Mouse (Mus musculus): ENCODE measurements around the gene Dazap1. TPM values are rescaled to one million over a fixed set of nuclear protein-coding genes. Genes with fewer than 3 reads are reported as not detected.

Gene Dazap1
- polyA plus RNA-seq, 1 experiment from 2014 or later, result 59.7 TPM

DNA sequence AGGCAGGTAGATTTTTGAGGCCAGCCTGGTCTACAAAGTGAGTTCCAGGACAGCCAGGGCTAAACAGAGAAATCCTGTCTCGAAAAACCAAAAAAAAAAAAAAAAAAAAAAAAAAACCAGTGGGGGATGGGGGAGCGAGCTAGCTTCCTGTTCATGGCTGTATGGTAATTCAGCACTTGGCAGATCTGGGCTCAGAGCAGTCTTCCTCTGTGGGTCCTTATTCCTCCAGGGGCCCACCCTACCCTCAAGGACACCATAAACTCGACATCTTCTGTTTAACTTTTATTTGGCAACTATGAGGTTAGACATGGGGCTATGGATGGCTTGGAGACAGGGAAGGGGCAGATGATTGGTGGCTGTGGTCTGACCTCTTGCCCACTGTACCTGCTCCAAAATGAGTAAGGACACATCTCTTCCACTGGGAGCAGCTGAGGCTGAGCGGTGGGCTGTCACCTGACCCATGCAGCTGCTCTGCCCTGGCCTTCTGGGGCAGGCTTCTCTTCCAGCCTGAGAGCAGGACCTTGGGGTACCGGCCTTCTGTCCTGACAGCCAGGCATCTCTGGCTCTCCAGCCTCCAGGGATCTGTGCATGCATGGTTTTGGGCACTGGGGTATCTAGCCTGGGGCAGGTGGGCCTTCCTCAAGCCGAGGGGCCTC lies 59.9 kb downstream of the Dazap1 start:
- no peak overlapping the region for H3K4me2 ChIP-seq
- no peak for ATAC-seq (ENCODE audit: insufficient number of reproducible peaks, low FRiP score, low TSS enrichment, low read depth)
- peaks cover 42% of the 10 kb centered on the region for H3K4me1 ChIP-seq
- H3K36me3 ChIP-seq, result peaks cover 21% of the 10 kb centered on the region
- H3K9ac ChIP-seq, result no peak overlapping the region
- H3K9me3 ChIP-seq, result no peaks in the 10 kb centered on the region
- no peak overlapping the region for H3K27ac ChIP-seq
- H3K27me3 ChIP-seq, result peaks cover 21% of the 10 kb centered on the region
- WGBS, result 76% methylated on average over 6 of the region's 6 CpGs
- no peak overlapping the region for H3K4me3 ChIP-seq

DNA sequence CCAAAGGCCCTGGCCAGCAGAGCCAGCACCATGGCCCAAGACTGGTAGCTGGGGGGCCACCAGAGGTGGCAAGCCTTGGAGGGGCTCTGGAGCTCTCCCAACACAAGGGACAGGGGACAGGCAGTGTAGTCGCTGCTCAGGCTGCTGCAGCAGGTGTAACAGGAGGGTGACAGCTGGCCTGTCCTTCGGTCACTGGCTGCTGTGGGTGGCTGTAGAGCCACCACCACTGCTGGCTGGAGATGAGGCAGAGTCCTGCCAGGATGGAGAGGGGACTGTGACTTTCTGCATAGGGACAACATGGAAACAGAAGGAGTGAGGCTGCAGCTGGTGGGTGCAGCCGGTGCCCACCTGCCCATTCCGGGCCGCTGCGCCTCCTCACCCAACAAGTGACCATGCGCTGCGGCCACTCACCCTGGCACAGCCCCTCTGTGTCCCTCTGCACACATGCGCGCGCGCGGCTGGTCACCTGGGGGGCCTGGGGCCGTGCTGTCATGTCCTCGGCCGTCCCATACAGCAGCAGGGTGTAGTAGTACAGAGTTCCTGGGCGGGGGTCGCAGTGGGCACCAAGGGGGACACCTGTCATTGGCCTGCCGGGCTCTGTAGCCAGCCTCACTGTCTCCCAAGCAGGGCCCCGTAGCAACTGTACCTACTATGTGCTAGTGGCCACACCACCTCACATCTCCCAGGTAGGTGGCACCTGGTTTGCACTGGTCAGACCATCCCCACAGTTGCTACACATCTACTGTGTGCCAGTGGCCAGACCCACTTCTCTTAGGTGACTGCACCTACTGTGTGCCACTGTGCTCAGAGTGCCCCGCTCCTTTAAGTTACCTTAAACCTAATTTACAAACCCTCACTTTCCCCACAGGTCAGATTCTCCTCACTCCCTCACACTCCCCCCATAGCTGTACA lies 60.6 kb downstream of the Dazap1 start:
- no peak overlapping the region for H3K9ac ChIP-seq

DNA sequence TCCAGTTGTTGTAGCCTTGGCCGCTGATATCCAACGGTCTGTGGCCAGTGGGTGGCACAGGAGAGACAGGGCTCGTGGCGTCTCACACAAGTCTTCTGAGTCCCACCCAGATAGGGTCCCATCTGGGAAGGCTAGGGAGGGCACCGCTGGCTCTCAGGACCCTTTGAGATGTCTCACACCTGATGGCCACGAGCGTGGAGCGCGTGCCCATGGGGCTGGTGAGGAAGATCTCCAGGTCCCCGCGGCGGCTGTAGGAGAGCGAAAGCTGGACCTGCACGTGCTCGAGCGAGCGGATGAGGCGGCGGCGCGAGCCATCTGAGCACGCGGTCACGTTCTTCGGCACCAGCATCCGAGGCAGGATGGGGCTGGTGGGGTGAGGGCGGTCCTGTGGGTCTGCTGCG lies 61.5 kb downstream of the Dazap1 start:
- WGBS, result 2% methylated on average over 28 of the region's 28 CpGs
- Histone ChIP-seq H3K4me1 (peaks cover 41% of the 10 kb centered on the region), H3K36me3 (peaks cover 16% of the 10 kb centered on the region), H3K9me3 (no peaks in the 10 kb centered on the region), H3K27ac (peak overlapping the region; percentile 14; the same call in 1 of the 2 replicates), H3K27me3 (peaks cover 4% of the 10 kb centered on the region), H3K4me3 (peak overlapping the region; percentile 55), H3K4me2 (peak overlapping the region; percentile 97), H3K9ac (peak overlapping the region; percentile 46)
- ATAC-seq (ENCODE audit: insufficient number of reproducible peaks, low FRiP score, low TSS enrichment, low read depth), result no peak

More for the DNA sequence above, 60.6 kb downstream of the Dazap1 start:
- H3K27ac ChIP-seq, result peak overlapping the region; percentile 11; the same call in 1 of the 2 replicates
- 90% methylated on average over 21 of the region's 21 CpGs for WGBS
- peaks cover 21% of the 10 kb centered on the region for H3K36me3 ChIP-seq
- H3K9me3 ChIP-seq, result no peaks in the 10 kb centered on the region
- H3K4me2 ChIP-seq, result peak overlapping the region; percentile 97
- peak overlapping the region; percentile 55; the same call in 1 of the 2 replicates for H3K4me3 ChIP-seq
- no peak for ATAC-seq (ENCODE audit: insufficient number of reproducible peaks, low FRiP score, low TSS enrichment, low read depth)
- H3K27me3 ChIP-seq, result peaks cover 13% of the 10 kb centered on the region
- H3K4me1 ChIP-seq, result peaks cover 41% of the 10 kb centered on the region

DNA sequence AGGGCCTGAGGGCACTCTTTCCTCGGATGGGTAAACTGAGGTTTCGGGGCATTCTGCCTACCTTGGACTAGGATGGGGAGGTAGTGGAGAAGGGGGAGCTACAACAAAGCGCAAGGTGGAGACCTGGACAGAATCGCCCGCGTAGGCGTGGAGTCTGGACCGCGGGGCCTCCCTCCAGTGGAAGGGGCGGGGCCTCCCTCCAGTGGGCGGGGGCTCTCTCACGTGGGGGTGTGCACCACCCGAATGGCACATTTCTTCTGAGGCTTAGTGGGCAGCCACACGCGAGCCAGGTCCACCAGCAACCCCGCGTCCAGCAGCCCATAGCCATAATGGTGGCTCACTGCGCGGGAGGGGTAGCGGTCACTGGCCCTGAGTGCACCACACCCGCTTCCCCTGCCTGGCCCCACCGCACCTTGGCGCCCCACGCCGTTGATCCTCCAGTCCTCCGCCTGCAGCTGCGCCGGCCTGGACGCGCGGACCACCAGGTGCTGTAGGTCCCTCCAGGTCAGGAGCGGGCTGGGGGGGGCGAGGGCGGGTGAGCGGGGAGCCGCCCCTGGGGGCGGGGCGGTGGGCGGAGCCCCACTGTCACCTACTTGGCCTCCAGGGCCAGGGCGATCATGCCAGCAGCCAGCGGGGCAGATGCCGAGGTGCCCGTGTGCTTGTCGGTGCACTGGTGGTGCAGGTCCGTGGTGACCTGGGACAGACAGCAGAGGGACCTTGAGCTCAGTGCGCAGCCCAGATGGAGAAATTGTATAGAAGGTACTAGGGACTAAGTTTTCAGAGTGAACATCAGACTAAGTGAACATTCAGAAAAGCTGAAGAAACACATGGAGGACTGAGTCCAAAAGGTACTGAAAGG lies 62.2 kb downstream of the Dazap1 start:
- WGBS, result under 1% methylated on average over 41 of the region's 46 CpGs
- Histone ChIP-seq H3K4me2 (peak overlapping the region; percentile 97), H3K4me3 (peak overlapping the region; percentile 55), H3K36me3 (peaks cover 9% of the 10 kb centered on the region), H3K27me3 (0 out of 2 replicates have a peak, but pooled peaks cover 3% of the 10 kb centered on the region), H3K27ac (no peak overlapping the region; the same call in 1 of the 2 replicates), H3K9ac (peak overlapping the region; percentile 46), H3K4me1 (peaks cover 41% of the 10 kb centered on the region), H3K9me3 (no peaks in the 10 kb centered on the region)
- peak; percentile 16; the same call in 1 of the 2 replicates for ATAC-seq (ENCODE audit: insufficient number of reproducible peaks, low FRiP score, low TSS enrichment, low read depth)

DNA sequence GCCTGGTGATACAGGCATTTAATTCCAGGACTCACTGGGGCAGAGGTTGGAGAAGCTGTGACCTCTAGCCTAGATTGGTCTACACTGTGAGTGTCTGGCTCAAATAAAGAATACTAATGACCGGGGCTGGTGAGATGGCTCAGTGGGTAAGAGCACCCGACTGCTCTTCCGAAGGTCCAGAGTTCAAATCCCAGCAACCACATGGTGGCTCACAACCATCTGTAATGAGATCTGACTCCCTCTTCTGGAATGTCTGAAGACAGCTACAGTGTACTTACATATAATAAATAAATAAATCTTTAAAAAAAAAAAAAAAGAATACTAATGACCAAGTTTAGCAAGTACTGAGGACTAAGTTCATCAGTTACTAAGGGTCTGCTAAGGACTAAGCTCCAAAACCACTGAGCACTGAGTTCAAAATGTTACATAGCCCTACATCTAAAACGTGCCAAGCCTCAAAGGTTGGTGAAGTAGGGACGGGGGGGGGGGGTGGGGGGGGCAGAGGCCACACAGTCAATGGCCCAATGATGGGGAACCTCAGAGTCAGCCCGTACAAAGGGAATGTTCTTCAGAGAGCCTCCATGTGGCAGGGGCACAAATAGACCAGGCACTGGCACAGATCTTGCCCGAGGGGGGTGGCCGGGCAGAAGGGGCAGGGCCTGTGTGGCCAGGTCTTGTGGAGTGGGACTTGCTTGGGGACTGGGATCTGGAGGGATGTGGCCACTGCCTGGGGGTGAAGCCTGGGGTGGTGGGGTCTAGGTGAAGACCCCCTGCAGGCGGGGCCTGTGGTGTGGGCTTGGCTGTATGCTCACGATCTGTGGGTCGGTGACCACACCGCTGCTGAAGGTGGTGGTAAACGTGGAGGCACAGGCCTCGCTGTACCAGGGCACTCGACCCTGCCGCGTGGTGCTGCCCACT lies 63.1 kb downstream of the Dazap1 start:
- Histone ChIP-seq H3K4me1 (peaks cover 36% of the 10 kb centered on the region), H3K4me2 (peak overlapping the region; percentile 97), H3K27ac (no peak overlapping the region), H3K36me3 (peaks cover under 1% of the 10 kb centered on the region; the same call in 1 of the 2 replicates), H3K27me3 (0 out of 2 replicates have a peak, but pooled peaks cover 3% of the 10 kb centered on the region), H3K9ac (no peak overlapping the region), H3K4me3 (peak overlapping the region; percentile 55), H3K9me3 (no peaks in the 10 kb centered on the region)
- WGBS, result 82% methylated on average over 17 of the region's 17 CpGs
- ATAC-seq (ENCODE audit: insufficient number of reproducible peaks, low FRiP score, low TSS enrichment, low read depth), result no peak

DNA sequence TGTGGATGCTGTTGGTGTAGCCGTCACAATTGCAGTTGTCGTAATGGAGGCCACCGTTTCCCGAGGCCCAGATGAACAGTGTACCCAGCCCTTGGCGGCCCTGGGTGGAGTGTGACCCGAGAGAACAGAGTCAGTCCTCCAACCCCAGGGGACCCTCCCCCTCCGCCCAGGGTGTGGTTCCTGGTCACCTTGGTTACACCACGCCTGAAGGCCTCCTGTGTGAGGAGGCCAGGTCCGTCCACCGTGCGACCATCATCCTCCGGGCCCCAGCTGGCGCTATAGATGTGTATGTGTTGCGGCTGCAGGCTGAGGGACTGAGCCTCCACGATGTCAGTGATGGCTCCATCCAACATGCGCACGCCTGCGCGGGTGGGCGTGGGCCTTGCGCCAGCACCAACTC lies 63.8 kb downstream of the Dazap1 start:
- Histone ChIP-seq H3K9ac (no peak overlapping the region), H3K36me3 (no peaks in the 10 kb centered on the region), H3K9me3 (no peaks in the 10 kb centered on the region), H3K4me1 (peaks cover 38% of the 10 kb centered on the region), H3K4me3 (no peak overlapping the region), H3K27me3 (0 out of 2 replicates have a peak, but pooled peaks cover 3% of the 10 kb centered on the region), H3K4me2 (no peak overlapping the region), H3K27ac (no peak overlapping the region)
- ATAC-seq (ENCODE audit: insufficient number of reproducible peaks, low FRiP score, low TSS enrichment, low read depth), result no peak
- WGBS, result 85% methylated on average over 21 of the region's 21 CpGs

DNA sequence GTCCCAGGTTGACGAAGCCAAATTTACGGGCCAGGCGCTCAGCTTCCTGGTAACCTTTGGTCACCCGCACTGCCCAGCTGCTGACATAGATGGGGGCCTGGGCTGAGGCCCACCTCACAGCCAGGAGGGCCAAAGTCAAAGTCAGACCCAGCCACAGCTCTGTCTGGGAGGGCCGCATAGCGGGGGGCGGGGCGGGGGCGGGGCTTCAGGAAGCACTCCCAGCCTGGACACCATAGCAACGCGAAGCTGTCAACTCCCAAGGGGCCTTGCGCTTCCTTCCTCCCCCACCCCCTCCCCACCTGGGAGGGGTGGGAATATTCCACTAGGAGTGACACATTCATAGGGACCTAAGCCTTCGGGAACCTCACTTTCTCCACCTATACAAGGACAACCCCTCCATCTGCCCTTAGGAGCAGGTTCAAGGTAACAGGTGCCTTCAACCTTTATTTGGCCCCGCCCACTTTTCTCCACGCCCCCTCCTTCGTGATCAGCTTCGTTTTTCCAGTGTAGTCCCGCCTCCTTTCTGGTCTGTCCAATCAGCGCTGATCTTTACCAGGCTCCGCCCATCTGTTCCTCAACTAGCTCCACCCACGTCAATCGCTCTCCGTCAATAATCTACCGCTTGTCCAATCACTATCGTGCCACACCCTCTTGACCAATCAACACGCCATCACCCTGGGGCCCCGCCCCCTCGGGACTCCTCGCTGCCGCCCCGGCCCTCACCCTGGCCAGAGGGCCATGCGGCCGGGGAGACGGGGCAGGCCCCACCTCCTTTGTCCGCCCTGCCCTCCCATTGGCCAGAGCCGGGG lies 68.2 kb downstream of the Dazap1 start, which contains the start of the genes Pcsk4 and Reep6:
TSS of gene Pcsk4 (minus strand) at position 226 of the 809 bp plus-strand sequence.
TSS of gene Reep6 (plus strand) at position 681 of the 809 bp plus-strand sequence.
- WGBS, result 3% methylated on average over 36 of the region's 36 CpGs
- H3K27me3 ChIP-seq, result peaks cover 28% of the 10 kb centered on the region
- peak within 1 kb of the TSS; percentile 49 for H3K4me3 ChIP-seq
- H3K27ac ChIP-seq, result no peak within 1 kb of the TSS
- peak within 1 kb of the TSS; percentile 33; the same call in 1 of the 2 replicates for H3K9ac ChIP-seq
- peaks cover 26% of the 10 kb centered on the region for H3K4me1 ChIP-seq
- no peaks in the 10 kb centered on the region for H3K36me3 ChIP-seq
- H3K9me3 ChIP-seq, result no peaks in the 10 kb centered on the region
- peak within 1 kb of the TSS; percentile 93 for H3K4me2 ChIP-seq
- ATAC-seq (ENCODE audit: insufficient number of reproducible peaks, low FRiP score, low TSS enrichment, low read depth), result peak; percentile 91

DNA sequence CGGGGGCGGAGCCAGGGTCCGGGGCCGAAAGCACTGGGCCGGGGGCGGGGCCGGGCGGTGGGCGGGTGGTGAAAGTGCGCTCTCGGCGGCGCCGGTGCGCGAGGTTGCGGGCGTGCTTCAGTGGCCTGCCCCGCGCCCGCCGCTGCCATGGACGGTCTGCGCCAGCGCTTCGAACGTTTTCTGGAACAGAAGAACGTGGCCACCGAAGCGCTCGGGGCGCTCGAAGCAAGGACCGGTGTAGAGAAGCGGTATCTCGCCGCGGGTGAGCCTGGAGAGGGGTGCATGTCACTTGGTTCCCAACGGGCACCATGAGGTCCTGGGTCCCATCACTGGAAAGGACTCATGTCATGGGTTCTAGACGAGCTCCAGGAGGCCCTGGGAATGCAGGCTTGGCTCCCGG lies 68.8 kb downstream of the Dazap1 start:
- H3K4me2 ChIP-seq, result peak overlapping the region; percentile 93
- peaks cover 26% of the 10 kb centered on the region for H3K27me3 ChIP-seq
- no peak; the same call in 1 of the 2 replicates for ATAC-seq (ENCODE audit: insufficient number of reproducible peaks, low FRiP score, low TSS enrichment, low read depth)
- no peaks in the 10 kb centered on the region for H3K36me3 ChIP-seq
- no peak overlapping the region for H3K27ac ChIP-seq
- H3K4me3 ChIP-seq, result peak overlapping the region; percentile 49
- peak overlapping the region; percentile 33; the same call in 1 of the 2 replicates for H3K9ac ChIP-seq
- H3K9me3 ChIP-seq, result no peaks in the 10 kb centered on the region
- peaks cover 26% of the 10 kb centered on the region for H3K4me1 ChIP-seq
- WGBS, result under 1% methylated on average over 31 of the region's 41 CpGs

DNA sequence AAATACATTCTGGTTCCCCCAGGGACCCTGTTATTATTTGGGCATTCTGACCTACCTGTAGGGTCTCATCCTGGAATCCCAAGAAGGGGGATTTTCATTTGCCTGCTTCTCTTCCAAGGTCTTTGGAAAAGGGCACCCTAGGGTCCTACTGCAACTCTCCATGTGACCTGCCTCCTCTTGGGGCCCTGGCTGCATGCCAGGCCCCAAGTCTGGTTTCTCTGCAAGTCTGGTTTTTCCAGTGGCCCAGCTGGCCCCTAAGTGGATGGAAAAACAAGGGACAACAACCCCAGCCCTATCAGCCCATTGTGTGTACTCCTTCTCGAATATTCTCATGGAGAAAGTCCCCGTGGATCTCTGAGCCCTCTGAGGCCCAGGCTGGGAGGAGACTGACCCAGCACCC lies 69.6 kb downstream of the Dazap1 start:
- Histone ChIP-seq H3K27ac (no peak overlapping the region), H3K9ac (no peak overlapping the region), H3K27me3 (peaks cover 26% of the 10 kb centered on the region), H3K4me1 (peaks cover 26% of the 10 kb centered on the region), H3K9me3 (no peaks in the 10 kb centered on the region), H3K4me3 (peak overlapping the region; percentile 49; the same call in 1 of the 2 replicates), H3K36me3 (no peaks in the 10 kb centered on the region), H3K4me2 (peak overlapping the region; percentile 93)
- WGBS, result 71% methylated on average over 2 of the region's 2 CpGs
- ATAC-seq (ENCODE audit: insufficient number of reproducible peaks, low FRiP score, low TSS enrichment, low read depth), result no peak
